Mouse (Mus musculus) limb, embryonic 12.5 days (tissue): Measurements from ENCODE around the gene Emilin2. TPM values are rescaled to one million over a fixed set of nuclear protein-coding genes. Genes with fewer than 3 reads are reported as not detected.

ENCODE experiments used
- ATAC-seq: fragments of 200-750 bp; cut with Nextera tagmentation; 2 replicates; pipeline ENCODE4 v1.8.0; 2017; ENCODE audit warnings: low read depth, moderate TSS enrichment; ENCODE audit not compliant: insufficient number of reproducible peaks, insufficient read depth, low FRiP score, low TSS enrichment
- H3K27ac ChIP-seq: fragments of 300-500 bp; sonication (generic); 2 replicates; pipeline ENCODE4 v1.5.1; 2016; ENCODE audit warnings: mild to moderate bottlenecking, moderate library complexity
- H3K27me3 ChIP-seq: fragments of 300-500 bp; sonication (generic); 2 replicates; pipeline ENCODE4 v1.6.1; 2016; ENCODE audit warnings: mild to moderate bottlenecking, moderate library complexity
- H3K36me3 ChIP-seq: fragments of 300-500 bp; sonication (generic); 2 replicates; pipeline ENCODE4 v1.6.1; 2016; ENCODE audit warnings: mild to moderate bottlenecking, moderate library complexity
- H3K4me1 ChIP-seq: fragments of 300-500 bp; sonication (generic); replicated peaks from 2 replicates; pipeline ENCODE4 v1.6.1; 2016
- H3K4me2 ChIP-seq: fragments of 300-500 bp; sonication (generic); 2 replicates; pipeline ENCODE4 v1.6.1; 2016; ENCODE audit warnings: mild to moderate bottlenecking, moderate library complexity
- H3K4me3 ChIP-seq: fragments of 300-500 bp; sonication (generic); replicated peaks from 2 replicates; pipeline ENCODE4 v1.5.1; 2016; ENCODE audit warnings: mild to moderate bottlenecking
- H3K9ac ChIP-seq: fragments of 300-500 bp; sonication (generic); replicated peaks from 2 replicates; pipeline ENCODE4 v1.6.1; 2016; ENCODE audit warnings: mild to moderate bottlenecking, moderate library complexity
- H3K9me3 ChIP-seq: fragments of 300-500 bp; sonication (generic); 2 replicates; pipeline ENCODE4 v1.6.1; 2016; ENCODE audit warnings: mild to moderate bottlenecking, moderate library complexity
- WGBS: fragments of 180-500 bp; shearing (Covaris S2); methylation state at CpG from one replicate; pipeline ENCODE4 v1.1.7; 2016; 5-methylcytosine and 5-hydroxymethylcytosine counted together
- polyA plus RNA-seq: library from polyadenylated mRNA; unstranded; fragments of >200 nt; fragmentation: Nextera tagmentation; extraction: Ambion mirVana; gene quantifications from 2 replicates; pipeline ENCODE4 v1.2.1, GENCODE M21; 2016

Emilin2 gene
- polyA plus RNA-seq, 1 experiment from 2014 or later: 22.9 TPM

DNA sequence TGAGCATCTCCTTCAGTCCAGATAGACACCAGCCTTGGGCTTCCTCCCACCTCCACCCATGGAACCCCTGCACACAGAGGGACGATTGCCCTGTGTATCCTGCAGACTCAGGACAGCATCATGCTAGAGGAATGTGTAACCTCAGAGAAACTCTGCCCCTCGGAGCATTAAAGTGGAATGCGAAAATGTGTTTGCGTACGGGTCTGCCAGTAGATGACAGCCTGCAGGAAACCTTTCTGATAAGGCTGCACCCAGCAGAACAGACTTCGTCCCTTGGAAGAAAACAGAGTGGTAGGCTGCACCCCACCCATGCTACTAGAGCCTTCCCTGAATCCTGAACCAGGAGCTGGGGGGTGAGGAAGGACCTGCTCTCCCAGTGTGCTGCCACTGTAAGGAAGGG is 26.9 kb downstream of the Emilin2 start:
- Histone ChIP-seq H3K9ac (no peak overlapping the region), H3K27ac (no peak overlapping the region), H3K4me1 (peaks cover 21% of the 10 kb centered on the region), H3K4me3 (no peak overlapping the region), H3K4me2 (no peak overlapping the region), H3K27me3 (no peaks in the 10 kb centered on the region), H3K36me3 (no peaks in the 10 kb centered on the region), H3K9me3 (no peaks in the 10 kb centered on the region)
- WGBS: 53% methylated on average over 6 of the region's 6 CpGs
- ATAC-seq: no peak

DNA sequence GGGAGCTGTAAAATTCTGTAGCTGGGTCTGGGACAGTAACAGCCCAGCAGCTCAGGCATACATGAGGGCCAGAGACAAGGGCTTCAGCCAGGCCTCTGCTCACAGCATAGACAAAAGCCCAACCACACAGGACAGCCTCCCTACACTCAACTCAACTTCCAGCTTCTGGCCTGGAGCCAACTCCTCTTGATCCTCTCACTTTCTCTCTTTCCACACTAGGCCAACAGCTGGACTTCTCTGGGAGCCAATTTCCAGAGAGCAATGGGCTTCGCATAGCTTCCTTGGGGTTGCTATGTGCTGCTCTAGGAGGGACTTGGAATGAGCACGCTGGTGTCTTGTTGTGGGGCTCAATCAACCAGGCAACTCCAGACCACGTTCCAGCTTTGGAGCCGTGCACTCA is 28.5 kb downstream of the Emilin2 start:
- H3K27ac ChIP-seq: peak overlapping the region; percentile 17; the same call in 1 of the 2 replicates
- no peaks in the 10 kb centered on the region for H3K9me3 ChIP-seq
- no peak overlapping the region for H3K4me2 ChIP-seq
- WGBS: 90% methylated on average over 4 of the region's 4 CpGs
- no peak overlapping the region for H3K4me3 ChIP-seq
- no peak overlapping the region for H3K9ac ChIP-seq
- ATAC-seq: peak; percentile 58; the same call in 1 of the 2 replicates
- H3K27me3 ChIP-seq: no peaks in the 10 kb centered on the region
- H3K36me3 ChIP-seq: peaks cover 6% of the 10 kb centered on the region; the same call in 1 of the 2 replicates
- H3K4me1 ChIP-seq: peaks cover 21% of the 10 kb centered on the region

DNA sequence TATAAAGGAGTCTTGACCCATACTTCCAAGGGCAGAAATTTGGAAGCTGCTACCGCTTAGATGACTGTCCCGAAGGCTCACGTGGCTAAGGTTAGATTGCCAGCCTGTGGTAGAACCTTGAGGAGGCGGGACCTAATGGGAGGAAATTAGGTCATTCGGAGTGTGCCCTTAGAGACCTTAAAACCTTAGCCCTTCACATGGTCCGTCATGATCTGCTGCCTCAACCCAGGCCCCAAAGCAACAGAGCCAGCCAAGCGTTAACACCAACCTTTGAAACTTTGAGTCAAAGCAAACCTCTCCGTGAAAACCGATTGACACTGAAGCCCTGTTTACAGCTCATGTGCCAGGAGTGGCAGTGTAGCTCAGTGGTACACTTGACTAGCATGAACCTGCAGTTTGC is 29.1 kb downstream of the Emilin2 start:
- Histone ChIP-seq H3K4me2 (no peak overlapping the region), H3K27ac (0 out of 2 replicates have a peak overlapping the region, but pooled peaks have one; percentile 17), H3K27me3 (no peaks in the 10 kb centered on the region), H3K4me1 (peaks cover 21% of the 10 kb centered on the region), H3K4me3 (no peak overlapping the region), H3K9ac (no peak overlapping the region), H3K9me3 (no peaks in the 10 kb centered on the region), H3K36me3 (peaks cover 6% of the 10 kb centered on the region; the same call in 1 of the 2 replicates)
- ATAC-seq: no peak
- WGBS: 93% methylated on average over 9 of the region's 9 CpGs

DNA sequence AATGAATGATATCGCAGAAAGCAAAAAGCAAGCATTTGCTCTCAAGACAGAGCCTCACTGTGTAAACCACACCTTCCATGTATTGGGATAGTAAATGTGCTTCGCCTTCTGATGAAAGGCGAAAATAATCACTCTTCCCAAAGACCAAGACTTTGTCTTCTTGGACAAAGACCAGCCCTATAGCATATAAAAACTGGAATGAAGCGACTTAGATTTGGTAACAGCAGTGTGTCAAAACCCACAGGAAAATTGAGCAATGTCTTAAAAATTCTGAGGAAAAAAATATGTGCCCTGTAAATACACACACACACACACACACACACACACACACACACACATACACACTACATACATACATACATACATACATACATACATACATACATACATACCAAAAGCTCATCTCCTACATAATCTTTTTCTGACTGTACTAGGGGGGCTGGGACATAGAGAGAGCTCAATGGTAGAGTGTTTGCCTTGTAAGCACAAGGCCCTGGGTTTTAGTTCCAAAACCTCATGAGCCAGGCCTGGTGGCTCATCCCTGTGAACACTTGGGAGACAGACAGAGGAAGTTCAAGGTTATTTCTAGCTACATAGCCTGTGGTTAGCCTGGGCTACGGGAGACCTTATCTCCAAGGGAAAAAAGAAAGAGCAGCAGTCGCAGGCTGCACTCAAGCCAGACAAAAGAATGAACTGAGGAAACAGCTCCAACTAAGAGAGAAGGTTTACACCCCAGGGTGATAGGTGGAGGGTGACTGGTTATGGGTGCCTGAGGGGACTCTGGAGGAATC is 33.9 kb downstream of the Emilin2 start:
- peaks cover 30% of the 10 kb centered on the region for H3K36me3 ChIP-seq
- H3K4me1 ChIP-seq: no peaks in the 10 kb centered on the region
- no peak overlapping the region for H3K4me2 ChIP-seq
- ATAC-seq: no peak
- no peaks in the 10 kb centered on the region for H3K9me3 ChIP-seq
- WGBS: 86% methylated on average over 6 of the region's 6 CpGs
- H3K27ac ChIP-seq: no peak overlapping the region
- no peak overlapping the region for H3K9ac ChIP-seq
- no peak overlapping the region for H3K4me3 ChIP-seq
- H3K27me3 ChIP-seq: no peaks in the 10 kb centered on the region

DNA sequence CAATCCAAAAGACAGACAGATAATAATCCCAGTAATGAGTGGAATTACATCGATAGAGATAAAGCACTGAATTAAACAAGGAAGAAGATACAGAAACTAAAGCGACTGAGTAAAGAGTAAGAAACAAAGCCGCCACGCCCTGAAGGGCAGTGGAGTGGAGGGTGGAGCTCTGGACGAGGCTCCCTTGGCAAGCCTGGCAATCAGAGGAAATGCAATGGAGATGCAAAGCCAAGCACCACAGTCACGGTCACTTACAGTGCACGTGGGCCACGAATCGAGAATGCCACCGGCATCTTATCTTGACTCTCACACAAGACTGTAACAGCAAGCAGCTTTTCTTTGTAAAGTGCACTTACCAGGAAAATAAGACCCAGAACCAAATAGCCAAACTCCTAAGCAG is 35.0 kb downstream of the Emilin2 start:
- Histone ChIP-seq H3K27ac (no peak overlapping the region), H3K4me1 (no peaks in the 10 kb centered on the region), H3K9me3 (no peaks in the 10 kb centered on the region), H3K36me3 (peaks cover 40% of the 10 kb centered on the region), H3K9ac (no peak overlapping the region), H3K4me2 (no peak overlapping the region), H3K4me3 (no peak overlapping the region), H3K27me3 (no peaks in the 10 kb centered on the region)
- WGBS: 89% methylated on average over 10 of the region's 10 CpGs
- no peak for ATAC-seq

DNA sequence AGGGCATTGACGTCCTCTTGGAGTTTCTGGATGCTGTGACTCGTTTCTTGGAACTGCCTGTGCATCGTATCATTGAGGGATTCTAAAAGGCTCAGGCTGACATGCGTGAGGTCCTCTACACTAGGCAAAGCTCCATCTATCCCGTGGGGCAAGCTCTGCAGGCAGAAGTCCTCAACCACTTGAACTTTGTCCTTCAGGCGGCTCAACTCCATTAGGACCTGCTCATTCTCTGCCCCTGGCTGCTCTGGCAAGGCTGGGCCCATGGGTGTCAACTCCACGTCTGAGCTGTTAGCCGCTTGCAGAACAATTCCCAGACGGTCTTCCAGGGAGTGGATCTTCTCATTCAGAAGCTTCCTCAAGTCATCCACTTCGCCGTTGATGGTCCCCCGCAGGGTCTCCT is 37.9 kb downstream of the Emilin2 start:
- no peak for ATAC-seq
- Histone ChIP-seq H3K4me1 (no peaks in the 10 kb centered on the region), H3K4me3 (no peak overlapping the region), H3K27ac (no peak overlapping the region), H3K9ac (no peak overlapping the region), H3K36me3 (peaks cover 34% of the 10 kb centered on the region), H3K27me3 (no peaks in the 10 kb centered on the region), H3K9me3 (no peaks in the 10 kb centered on the region), H3K4me2 (no peak overlapping the region)
- 93% methylated on average over 12 of the region's 12 CpGs for WGBS

DNA sequence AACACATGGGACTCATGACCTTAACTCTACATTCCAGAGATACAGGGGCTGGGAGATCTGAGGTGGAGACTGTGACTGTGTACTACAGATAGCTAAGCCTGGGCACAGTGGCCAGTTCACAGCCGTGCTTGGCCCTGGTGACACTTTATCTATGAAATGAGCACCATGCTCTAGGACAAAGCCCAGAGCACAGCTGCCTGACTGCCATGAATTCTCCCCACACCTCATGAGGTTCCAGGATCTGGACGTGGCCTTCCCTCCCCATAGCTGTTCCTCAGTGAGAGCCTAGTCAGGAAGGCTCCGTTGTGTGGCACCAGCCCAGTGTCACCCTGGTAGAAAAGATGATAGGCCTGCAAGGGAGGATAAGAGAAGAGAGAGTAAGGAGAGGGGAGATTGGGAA is 43.2 kb downstream of the Emilin2 start:
- WGBS: 85% methylated on average over 3 of the region's 3 CpGs
- Histone ChIP-seq H3K27ac (no peak overlapping the region), H3K9ac (no peak overlapping the region), H3K4me3 (no peak overlapping the region), H3K9me3 (no peaks in the 10 kb centered on the region), H3K27me3 (no peaks in the 10 kb centered on the region), H3K4me2 (no peak overlapping the region), H3K4me1 (peaks cover 11% of the 10 kb centered on the region), H3K36me3 (peaks cover 17% of the 10 kb centered on the region)
- no peak for ATAC-seq

DNA sequence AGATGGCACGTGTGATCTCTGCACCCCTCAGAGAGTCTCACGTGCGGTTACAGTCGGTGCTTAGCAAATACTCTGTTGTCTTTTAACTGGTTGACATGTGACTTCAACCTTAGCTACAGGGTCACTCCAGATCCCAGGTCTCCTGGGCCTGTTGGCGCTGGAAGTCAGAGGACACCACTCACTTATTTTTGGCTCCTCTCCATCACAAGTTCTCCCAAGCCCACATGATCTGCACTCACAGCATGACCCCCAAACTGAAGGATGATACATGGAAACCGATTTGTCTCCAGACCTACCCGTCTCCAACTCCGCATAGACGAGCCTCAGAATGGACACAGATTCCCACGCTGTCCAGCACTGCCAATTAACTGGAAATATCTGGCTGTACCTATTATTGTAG is 43.6 kb downstream of the Emilin2 start:
- peaks cover 11% of the 10 kb centered on the region for H3K4me1 ChIP-seq
- 90% methylated on average over 10 of the region's 10 CpGs for WGBS
- no peak for ATAC-seq
- H3K36me3 ChIP-seq: peaks cover 12% of the 10 kb centered on the region
- H3K27ac ChIP-seq: peak overlapping the region; percentile 2; the same call in 1 of the 2 replicates
- H3K27me3 ChIP-seq: no peaks in the 10 kb centered on the region
- no peak overlapping the region for H3K4me2 ChIP-seq
- no peak overlapping the region for H3K4me3 ChIP-seq
- H3K9me3 ChIP-seq: no peaks in the 10 kb centered on the region
- no peak overlapping the region for H3K9ac ChIP-seq

DNA sequence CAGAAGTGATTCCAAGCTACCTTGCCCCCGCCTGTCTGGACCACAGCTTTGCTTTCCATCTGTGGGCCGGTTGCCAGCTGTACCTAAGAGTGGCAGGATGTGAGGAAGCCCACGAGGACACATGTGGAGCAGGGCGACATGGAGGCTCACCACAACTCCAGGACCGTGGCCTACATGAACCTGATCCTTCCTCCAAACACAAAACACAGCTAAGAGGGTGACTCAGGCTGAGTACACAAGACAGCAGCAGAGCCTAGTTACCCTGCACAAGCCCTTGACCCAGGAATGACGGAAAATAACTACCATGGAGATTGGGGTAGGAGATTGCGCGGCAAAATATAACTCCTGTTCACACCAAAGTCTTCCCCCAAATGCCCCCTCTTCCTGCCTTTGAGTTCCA is 44.4 kb downstream of the Emilin2 start:
- Histone ChIP-seq H3K9ac (no peak overlapping the region), H3K4me3 (no peak overlapping the region), H3K9me3 (no peaks in the 10 kb centered on the region), H3K27me3 (no peaks in the 10 kb centered on the region), H3K4me1 (peaks cover 11% of the 10 kb centered on the region), H3K36me3 (peaks cover 5% of the 10 kb centered on the region), H3K4me2 (no peak overlapping the region), H3K27ac (0 out of 2 replicates have a peak overlapping the region, but pooled peaks have one; percentile 32)
- ATAC-seq: no peak
- WGBS: 79% methylated on average over 8 of the region's 8 CpGs

DNA sequence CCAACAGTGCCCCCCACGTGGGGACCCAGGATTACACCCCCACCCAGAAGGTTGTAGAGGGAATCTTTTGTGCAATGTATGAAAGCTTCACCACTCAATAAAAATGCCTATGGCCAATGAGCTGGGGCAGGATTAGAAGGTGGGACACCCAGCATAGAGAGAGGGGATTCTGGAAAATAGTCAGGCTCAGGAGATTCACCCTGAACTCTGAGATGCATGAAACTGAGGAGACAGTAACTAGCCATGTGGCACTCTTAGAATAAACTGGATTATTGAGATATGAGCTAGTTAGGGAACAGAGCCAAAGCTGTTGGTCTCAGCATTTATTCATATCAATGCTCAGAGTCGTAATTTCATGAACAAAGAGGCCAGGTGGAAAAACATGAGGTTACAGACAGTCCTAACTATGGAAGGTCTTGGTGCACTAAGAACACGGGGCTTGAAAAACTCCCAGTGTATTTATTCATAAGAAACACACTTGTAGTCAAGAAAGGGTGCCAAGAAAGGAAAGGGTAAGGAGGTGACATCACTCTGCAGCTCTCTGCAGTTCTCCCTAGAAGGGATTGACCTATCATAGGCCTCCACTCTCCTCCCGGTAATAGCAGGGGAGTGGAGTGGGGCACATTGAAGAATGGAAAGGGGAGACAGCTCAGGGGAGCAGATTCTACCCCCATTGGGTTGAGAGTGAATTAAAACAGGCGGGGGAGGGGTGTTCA is 46.3 kb downstream of the Emilin2 start:
- Histone ChIP-seq H3K27me3 (no peaks in the 10 kb centered on the region), H3K9ac (no peak overlapping the region), H3K9me3 (no peaks in the 10 kb centered on the region), H3K4me1 (peaks cover 11% of the 10 kb centered on the region), H3K27ac (no peak overlapping the region), H3K36me3 (no peaks in the 10 kb centered on the region), H3K4me3 (no peak overlapping the region), H3K4me2 (no peak overlapping the region)
- ATAC-seq: no peak
- WGBS: 79% methylated on average over 5 of the region's 5 CpGs

DNA sequence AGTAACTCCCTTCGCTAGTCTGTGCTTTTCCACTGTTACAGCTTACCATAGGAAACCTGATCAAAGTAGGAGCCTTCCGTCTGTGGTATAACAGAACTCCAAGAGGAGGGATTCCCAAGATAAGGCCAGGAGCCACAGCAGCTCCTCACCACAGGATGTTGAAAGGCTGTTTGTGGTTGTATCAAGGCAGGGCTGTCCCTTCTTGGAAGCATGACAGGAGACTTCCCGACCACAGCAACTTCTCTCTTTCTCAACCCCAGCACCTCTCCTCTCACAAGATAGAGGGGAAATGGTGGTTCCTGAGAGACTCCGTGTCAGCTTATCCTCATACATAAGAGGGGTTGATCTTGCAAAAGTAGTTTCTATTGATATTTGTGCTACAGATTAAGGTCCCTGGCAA is 47.0 kb downstream of the Emilin2 start:
- Histone ChIP-seq H3K4me3 (no peak overlapping the region), H3K4me2 (no peak overlapping the region), H3K9ac (no peak overlapping the region), H3K36me3 (no peaks in the 10 kb centered on the region), H3K4me1 (peaks cover 11% of the 10 kb centered on the region), H3K27me3 (no peaks in the 10 kb centered on the region), H3K9me3 (no peaks in the 10 kb centered on the region), H3K27ac (no peak overlapping the region)
- ATAC-seq: no peak
- WGBS: 80% methylated on average over 4 of the region's 4 CpGs
